Mouse (Mus musculus): ENCODE results near the gene Arhgap21. TPM values are rescaled to one million over a fixed set of nuclear protein-coding genes. Genes with fewer than 3 reads are reported as not detected.

Arhgap21 gene
- polyA plus RNA-seq, 1 experiment from 2014 or later, result 9.6 TPM

GRCm38 (mm10) chr2:20896446-20896845, 72.2 kb downstream of the Arhgap21 start:
- H3K9ac ChIP-seq (ENCODE audit: low read depth, low read length), result no peak overlapping the region
- no peak overlapping the region for H3K4me2 ChIP-seq (ENCODE audit: low read length)
- no peaks in the 10 kb centered on the region for H3K4me1 ChIP-seq (replicated peaks; ENCODE audit: insufficient read depth, low read length)
- H3K27me3 ChIP-seq (ENCODE audit: insufficient read depth, low read length), result no peaks in the 10 kb centered on the region
- no peak for TF ChIP-seq CTCF (IDR thresholded peaks at IDR 0.05; ENCODE audit: low read depth)
- no peak for ATAC-seq (replicated peaks; ENCODE audit: low FRiP score, low read depth)
- DNase-seq (ENCODE audit: low spot score), result no peak
- no peak overlapping the region for H3K4me3 ChIP-seq (replicated peaks; ENCODE audit: low read depth, low read length)
- H3K27ac ChIP-seq, result no peak overlapping the region
- no peaks in the 10 kb centered on the region for H3K9me3 ChIP-seq (replicated peaks; ENCODE audit: low read length)
- WGBS, result 85% methylated on average over 5 of the region's 5 CpGs
- H3K36me3 ChIP-seq (ENCODE audit: insufficient read depth, low read length), result no peaks in the 10 kb centered on the region

GRCm38 (mm10) chr2:20894100-20894690, 74.5 kb downstream of the Arhgap21 start:
- H3K4me1 ChIP-seq (replicated peaks; ENCODE audit: insufficient read depth, low read length), result no peaks in the 10 kb centered on the region
- H3K9me3 ChIP-seq (replicated peaks; ENCODE audit: low read length), result no peaks in the 10 kb centered on the region
- DNase-seq (ENCODE audit: low spot score) (peak; percentile 33), ATAC-seq (replicated peaks; ENCODE audit: low FRiP score, low read depth) (peak; percentile 43; the same call in 1 of the 2 replicates)
- H3K36me3 ChIP-seq (ENCODE audit: insufficient read depth, low read length), result no peaks in the 10 kb centered on the region
- peak; percentile 65 for TF ChIP-seq CTCF (IDR thresholded peaks at IDR 0.05; ENCODE audit: low read depth)
- H3K4me2 ChIP-seq (ENCODE audit: low read length), result no peak overlapping the region
- H3K9ac ChIP-seq (ENCODE audit: low read depth, low read length), result no peak overlapping the region
- H3K4me3 ChIP-seq (replicated peaks; ENCODE audit: low read depth, low read length), result no peak overlapping the region
- H3K27ac ChIP-seq, result no peak overlapping the region
- no peaks in the 10 kb centered on the region for H3K27me3 ChIP-seq (ENCODE audit: insufficient read depth, low read length)
- WGBS, result 42% methylated on average over 5 of the region's 5 CpGs

- Histone ChIP-seq H3K4me3 (replicated peaks; ENCODE audit: low read depth, low read length) (no peak overlapping the region), H3K27ac (no peak overlapping the region), H3K36me3 (ENCODE audit: insufficient read depth, low read length) (no peaks in the 10 kb centered on the region), H3K9me3 (replicated peaks; ENCODE audit: low read length) (no peaks in the 10 kb centered on the region), H3K4me2 (ENCODE audit: low read length) (no peak overlapping the region), H3K9ac (ENCODE audit: low read depth, low read length) (no peak overlapping the region), H3K4me1 (replicated peaks; ENCODE audit: insufficient read depth, low read length) (no peaks in the 10 kb centered on the region), H3K27me3 (ENCODE audit: insufficient read depth, low read length) (no peaks in the 10 kb centered on the region)
- DNase-seq (ENCODE audit: low spot score) (no peak), ATAC-seq (replicated peaks; ENCODE audit: low FRiP score, low read depth) (no peak)
- WGBS, result 55% methylated on average over 3 of the region's 3 CpGs
- TF ChIP-seq CTCF (IDR thresholded peaks at IDR 0.05; ENCODE audit: low read depth), result no peak
These were observed 79.9 kb downstream of the Arhgap21 start for GRCm38 (mm10) chr2:20888751-20889150.

- ATAC-seq (replicated peaks; ENCODE audit: low FRiP score, low read depth) (no peak), DNase-seq (ENCODE audit: low spot score) (no peak)
- Histone ChIP-seq H3K27me3 (ENCODE audit: insufficient read depth, low read length) (no peaks in the 10 kb centered on the region), H3K9ac (ENCODE audit: low read depth, low read length) (no peak overlapping the region), H3K4me1 (replicated peaks; ENCODE audit: insufficient read depth, low read length) (no peaks in the 10 kb centered on the region), H3K9me3 (replicated peaks; ENCODE audit: low read length) (no peaks in the 10 kb centered on the region), H3K36me3 (ENCODE audit: insufficient read depth, low read length) (peaks cover 27% of the 10 kb centered on the region), H3K4me2 (ENCODE audit: low read length) (no peak overlapping the region), H3K27ac (no peak overlapping the region), H3K4me3 (replicated peaks; ENCODE audit: low read depth, low read length) (no peak overlapping the region)
- TF ChIP-seq CTCF (IDR thresholded peaks at IDR 0.05; ENCODE audit: low read depth), result no peak
- 88% methylated on average over 8 of the region's 8 CpGs for WGBS
These were observed 85.4 kb downstream of the Arhgap21 start for GRCm38 (mm10) chr2:20883288-20883687.

GRCm38 (mm10) chr2:20879877-20880605, 88.6 kb downstream of the Arhgap21 start:
- DNase-seq (ENCODE audit: low spot score) (no peak), ATAC-seq (replicated peaks; ENCODE audit: low FRiP score, low read depth) (no peak)
- H3K9ac ChIP-seq (ENCODE audit: low read depth, low read length), result no peak overlapping the region
- H3K4me3 ChIP-seq (replicated peaks; ENCODE audit: low read depth, low read length), result no peak overlapping the region
- peak; percentile 25; the same call in 1 of the 2 replicates for TF ChIP-seq CTCF (IDR thresholded peaks at IDR 0.05; ENCODE audit: low read depth)
- 81% methylated on average over 16 of the region's 16 CpGs for WGBS
- H3K9me3 ChIP-seq (replicated peaks; ENCODE audit: low read length), result no peaks in the 10 kb centered on the region
- H3K27ac ChIP-seq, result no peak overlapping the region
- H3K36me3 ChIP-seq (ENCODE audit: insufficient read depth, low read length), result peaks cover 28% of the 10 kb centered on the region
- no peaks in the 10 kb centered on the region for H3K27me3 ChIP-seq (ENCODE audit: insufficient read depth, low read length)
- no peak overlapping the region for H3K4me2 ChIP-seq (ENCODE audit: low read length)
- H3K4me1 ChIP-seq (replicated peaks; ENCODE audit: insufficient read depth, low read length), result no peaks in the 10 kb centered on the region

- H3K36me3 ChIP-seq (ENCODE audit: insufficient read depth, low read length), result peaks cover 10% of the 10 kb centered on the region; the same call in 1 of the 2 replicates
- DNase-seq (ENCODE audit: low spot score) (no peak), ATAC-seq (replicated peaks; ENCODE audit: low FRiP score, low read depth) (no peak)
- TF ChIP-seq CTCF (IDR thresholded peaks at IDR 0.05; ENCODE audit: low read depth), result no peak
- H3K27ac ChIP-seq, result no peak overlapping the region
- H3K9ac ChIP-seq (ENCODE audit: low read depth, low read length), result no peak overlapping the region
- no peak overlapping the region for H3K4me3 ChIP-seq (replicated peaks; ENCODE audit: low read depth, low read length)
- no peaks in the 10 kb centered on the region for H3K9me3 ChIP-seq (replicated peaks; ENCODE audit: low read length)
- 93% methylated on average over 5 of the region's 5 CpGs for WGBS
- no peaks in the 10 kb centered on the region for H3K27me3 ChIP-seq (ENCODE audit: insufficient read depth, low read length)
- H3K4me2 ChIP-seq (ENCODE audit: low read length), result no peak overlapping the region
- H3K4me1 ChIP-seq (replicated peaks; ENCODE audit: insufficient read depth, low read length), result no peaks in the 10 kb centered on the region
These were observed 94.1 kb downstream of the Arhgap21 start for GRCm38 (mm10) chr2:20874621-20875020.
